Mouse (Mus musculus) spleen, adult 2 months (tissue): ENCODE measurements around the gene Csn1s2b.

Source experiments
- CTCF ChIP-seq: fragments of 200-500 bp; IDR thresholded peaks from 2 replicates; pipeline ENCODE4 v1.5.1; 2011; ENCODE audit warnings: mild to moderate bottlenecking, inconsistent platforms; ENCODE audit not compliant: insufficient read depth, insufficient read length, insufficient replicate concordance; ENCODE audit errors: extremely low read depth
- POLR2A ChIP-seq: fragments of 200-500 bp; IDR thresholded peaks from 2 replicates; pipeline ENCODE4 v1.6.1; 2011; ENCODE audit warnings: low read depth, low read length, inconsistent platforms

GRCm38 (mm10) chr5:87782731-87783130, 25.2 kb upstream of the Csn1s2b start:
- TF ChIP-seq CTCF, result no peak
- no peak for TF ChIP-seq POLR2A
